In the genomic region with DNA sequence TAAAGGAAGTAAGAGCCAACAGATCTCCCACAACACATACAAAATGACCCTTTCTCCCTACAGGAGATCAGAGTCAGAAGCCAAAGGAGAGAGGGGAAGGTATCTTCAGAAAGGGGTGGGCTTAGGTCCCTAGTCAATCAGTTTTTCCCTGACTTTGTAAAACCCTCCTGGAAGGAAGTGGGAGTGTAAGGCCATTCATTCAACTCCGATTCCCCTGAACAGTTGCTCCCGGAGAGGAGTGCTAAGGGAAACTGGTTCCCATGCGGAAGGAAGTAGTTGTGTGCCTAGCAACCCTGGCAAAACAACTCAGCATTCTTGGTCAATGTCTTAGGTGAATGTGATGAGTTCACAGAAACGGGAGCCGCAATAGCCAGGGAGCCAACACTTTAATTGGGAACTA, we compare ENCODE assay signal across 8 mouse cellular contexts. TPM values are rescaled to one million over a fixed set of nuclear protein-coding genes. Genes with fewer than 3 reads are reported as not detected.
DNase-seq lines count a peak whose midpoint lies in the region; ATAC-seq lines count a peak whose summit lies in the region.

No protein-coding gene starts in this region.

- no peak overlapping the region for H3K27ac ChIP-seq in intestine, embryonic 15.5 days

- no peaks in the 10 kb centered on the region for H3K9me3 ChIP-seq in intestine, embryonic 15.5 days

- H3K4me2 ChIP-seq in intestine, embryonic 15.5 days (replicated peaks): peak overlapping the region; percentile 87

- no peak overlapping the region for H3K9ac ChIP-seq in intestine, embryonic 15.5 days

- peak overlapping the region; percentile 50 for H3K4me3 ChIP-seq in intestine, embryonic 15.5 days (replicated peaks)

- peak; percentile 72 for ATAC-seq in granulocyte monocyte progenitor cell, adult 5-6 weeks (replicated peaks; ENCODE audit: poor library complexity, severe bottlenecking)
- ATAC-seq in intestine, embryonic 15.5 days: 0 out of 2 replicates have a peak, but pooled peaks have one; percentile 5
- ATAC-seq in erythroid progenitor cell, adult 5-6 weeks (replicated peaks; ENCODE audit: low FRiP score, poor library complexity, severe bottlenecking): no peak

- H3K27me3 ChIP-seq in intestine, embryonic 15.5 days (replicated peaks): peaks cover 3% of the 10 kb centered on the region; the same call in 1 of the 2 replicates

- no peaks in the 10 kb centered on the region for H3K36me3 ChIP-seq in intestine, embryonic 15.5 days

- DNase-seq in kidney, adult 9 months: peak; percentile 4
- DNase-seq in kidney, adult 18-20 months: no peak
- peak; percentile 61 for DNase-seq in lung, postnatal 36 days
- DNase-seq in testis, postnatal 10 days (ENCODE audit: low spot score): no peak
- DNase-seq in testis, postnatal 14 days (ENCODE audit: low spot score): no peak

- H3K4me1 ChIP-seq in intestine, embryonic 15.5 days (replicated peaks): 0 out of 2 replicates have a peak, but pooled peaks cover 2% of the 10 kb centered on the region

- WGBS in intestine, embryonic 15.5 days: 20% methylated on average over 5 of the region's 5 CpGs

RNA-seq across cellular contexts. Expression of gene Rgs7bp, which starts 0.6 kb away (rescaled TPM):
- 0.23 and 1.1 TPM in 2 replicates for total RNA-seq in granulocyte monocyte progenitor cell, adult 5-6 weeks (2014; fragmentation: Nextera tagmentation)
- 0.21 and 0.60 TPM in 2 replicates for total RNA-seq in granulocyte monocyte progenitor cell, adult 5-6 weeks (2017)
- 2.5 and 2.9 TPM in 2 replicates for polyA plus RNA-seq in intestine, embryonic 15.5 days (2015; fragmentation: Nextera tagmentation; extraction: Ambion mirVana)
- total RNA-seq in erythroid progenitor cell, adult 5-6 weeks (2015; ENCODE audit: low replicate concordance): 0.72 and 0.84 TPM in 2 replicates
- 0.51 TPM in 1 of 2 replicates, not detected in the other for total RNA-seq in erythroid progenitor cell, adult 5-6 weeks (2017; ENCODE audit: low replicate concordance)

RNA-seq across cellular contexts. Expression of gene 4933425L06Rik, which starts 26.5 kb away (rescaled TPM):
- not detected in 2 replicates for total RNA-seq in granulocyte monocyte progenitor cell, adult 5-6 weeks (2014; fragmentation: Nextera tagmentation)
- total RNA-seq in granulocyte monocyte progenitor cell, adult 5-6 weeks (2017): not detected in 2 replicates
- not detected in 2 replicates for polyA plus RNA-seq in intestine, embryonic 15.5 days (2015; fragmentation: Nextera tagmentation; extraction: Ambion mirVana)
- not detected in 2 replicates for total RNA-seq in erythroid progenitor cell, adult 5-6 weeks (2015; ENCODE audit: low replicate concordance)
- total RNA-seq in erythroid progenitor cell, adult 5-6 weeks (2017; ENCODE audit: low replicate concordance): not detected in 2 replicates

Comparison
In these comparisons a context has a peak if more than half of its experiments do, and no peak if none do; other contexts are left out.
1. DNase-seq: peak in kidney, adult 9 months (single experiment) and lung, postnatal 36 days (single experiment); none in kidney, adult 18-20 months (single experiment), testis, postnatal 10 days (single experiment) and testis, postnatal 14 days (single experiment).